Mouse (Mus musculus) MEL-GATA-1-ER (cell line): ENCODE measurements at regions not wholly inside any gene's neighbourhood (a gene's known extent, or its start where the extent isn't known, plus 50 kb on each side); places are given as distances from the start of the nearest gene placed in this dataset.

Source experiments
- DNase-seq: peaks from one replicate; pipeline ENCODE4 v3.0.0-alpha.2; 2012; ENCODE audit warnings: low read depth; ENCODE audit errors: extremely low read depth

- DNase-seq: peak; percentile 32
These were observed 56.2 kb downstream of the Ube2dnl2 start for GRCm38 (mm10) chrX:114963543-114963942.

- no peak for DNase-seq
These were observed 67.4 kb downstream of the Ube2dnl2 start for GRCm38 (mm10) chrX:114974601-114975340.

GRCm38 (mm10) chrX:114975346-114975843 is 68.0 kb downstream of the Ube2dnl2 start:
- DNase-seq: no peak
